Mouse (Mus musculus) left cerebral cortex, adult 8-10 months (tissue): ENCODE measurements around the gene Klf7. TPM values are rescaled to one million over a fixed set of nuclear protein-coding genes. Genes with fewer than 3 reads are reported as not detected.

ENCODE experiments used
- DNase-seq, 2 experiments: peaks; one replicate each; pipeline ENCODE4 v3.0.0; 2022; ENCODE audit warnings: low spot score in 2 of 2
- total RNA-seq, 4 experiments: library from RNA; stranded (reverse); gene quantifications; 2 replicates each; pipeline ENCODE4 v1.2.4; 2022

The Klf7 gene
- total RNA-seq, 4 experiments from 2014 or later, result 38.9 to 48.5 (median 42.0) TPM

DNA sequence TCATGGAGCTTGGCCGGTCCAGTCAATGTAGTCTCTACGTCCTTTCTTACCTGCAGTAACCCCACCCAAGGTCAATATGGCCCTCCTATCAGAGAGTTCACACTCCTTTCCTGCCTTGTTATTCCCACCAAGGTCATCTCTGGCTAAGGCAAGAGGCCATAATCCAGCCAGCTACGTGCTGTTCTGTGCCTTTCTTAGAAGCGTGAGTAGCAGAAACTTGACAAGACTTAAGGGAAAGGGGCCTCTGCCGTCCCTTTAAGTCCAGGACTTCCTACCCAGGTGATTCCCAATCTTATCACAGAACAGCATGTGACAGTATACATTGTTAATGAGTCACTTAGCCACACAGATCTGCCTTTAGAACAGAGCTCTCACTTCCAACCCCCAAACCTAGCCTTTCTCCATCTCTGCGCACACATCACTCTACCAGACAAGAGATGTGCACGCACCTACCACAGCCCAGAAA lies 16.9 kb downstream of the Klf7 start:
- DNase-seq, result no peak

DNA sequence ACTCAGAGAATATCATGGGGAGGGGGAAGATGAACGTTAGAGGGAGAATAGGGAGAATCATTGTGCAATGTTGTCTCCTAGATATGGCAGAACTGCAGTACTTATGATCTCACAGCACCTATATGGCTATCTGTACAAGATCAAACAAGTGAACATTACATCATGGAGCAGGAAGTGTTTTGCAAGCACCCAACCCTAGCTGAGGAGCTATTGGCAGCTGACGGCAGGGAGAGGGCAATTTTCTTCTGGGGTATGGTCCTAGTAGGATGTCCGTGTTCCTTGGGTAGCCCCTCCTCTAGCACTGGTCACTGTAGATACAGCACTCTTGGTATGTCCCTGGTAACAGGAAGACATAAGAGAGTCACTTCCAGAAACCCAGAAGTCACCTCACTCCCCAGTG lies 17.4 kb downstream of the Klf7 start:
- no peak for DNase-seq

DNA sequence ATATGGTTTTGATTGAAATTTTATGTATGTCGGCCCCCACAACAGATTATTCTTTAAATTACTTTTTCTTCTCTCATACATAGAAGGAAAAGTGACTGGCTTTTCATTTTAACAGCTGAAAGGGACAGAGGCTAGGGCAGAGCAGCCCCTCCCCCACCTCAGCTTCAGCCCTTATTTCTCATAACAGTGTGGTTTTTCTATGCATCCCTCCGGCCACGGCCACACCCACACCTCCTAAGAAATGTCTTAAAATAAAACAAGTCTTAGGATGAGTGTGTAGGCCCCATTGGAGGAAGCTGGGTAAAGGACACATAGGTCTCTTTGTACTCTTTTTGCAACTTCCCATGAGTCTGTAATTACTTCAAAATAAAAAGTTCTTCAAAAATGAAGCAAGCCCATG lies 20.8 kb downstream of the Klf7 start:
- DNase-seq, result no peak

DNA sequence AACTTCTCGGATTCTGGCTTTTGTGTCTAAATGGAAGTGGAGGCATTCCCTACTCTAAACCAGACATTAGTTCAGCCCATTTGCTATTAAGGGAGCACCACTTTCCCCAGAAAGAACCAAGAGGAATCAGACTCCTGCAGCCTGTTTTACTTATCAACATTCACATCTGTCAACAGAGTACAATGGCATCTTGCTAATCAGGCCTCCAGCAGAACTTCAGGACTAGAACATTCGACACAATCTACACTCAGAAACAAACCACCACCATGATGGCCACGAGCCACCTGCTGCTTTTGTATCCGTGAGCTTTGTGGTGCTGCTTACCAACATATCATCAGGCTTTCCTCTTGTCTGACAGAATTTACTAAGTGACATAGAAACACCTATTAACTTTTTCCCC lies 23.3 kb downstream of the Klf7 start:
- DNase-seq, result no peak

DNA sequence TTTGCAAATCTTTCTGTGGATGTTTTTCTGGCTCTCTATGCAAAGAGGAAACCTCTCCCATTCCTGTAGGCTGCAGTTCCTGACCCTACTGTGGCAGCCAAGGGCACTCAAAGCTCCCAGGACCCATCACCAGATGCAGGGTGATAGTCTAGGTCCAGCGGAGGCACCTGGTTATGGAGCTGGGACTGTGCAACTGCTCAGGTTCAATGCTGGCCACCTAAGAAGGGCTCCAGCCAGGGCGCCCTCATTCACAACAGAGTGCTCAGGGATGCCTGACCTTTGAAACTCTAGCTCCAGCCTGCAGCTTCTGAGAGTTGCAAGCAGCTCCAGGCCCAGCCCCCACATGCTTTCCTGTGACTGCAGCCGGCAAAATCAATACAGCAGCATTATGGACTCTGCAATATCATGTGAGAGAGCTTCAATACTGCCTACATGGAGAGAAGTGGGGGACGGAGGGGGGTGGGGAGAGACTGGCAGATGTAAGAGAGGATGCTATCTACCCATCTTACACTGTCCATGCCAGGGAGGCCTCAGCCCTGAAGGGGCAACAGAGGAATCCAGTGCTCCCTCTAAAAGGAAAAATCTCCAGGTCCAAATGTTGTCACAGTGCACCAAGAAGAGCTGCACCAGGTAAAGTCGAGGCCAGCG lies 24.3 kb downstream of the Klf7 start:
- DNase-seq, result no peak

DNA sequence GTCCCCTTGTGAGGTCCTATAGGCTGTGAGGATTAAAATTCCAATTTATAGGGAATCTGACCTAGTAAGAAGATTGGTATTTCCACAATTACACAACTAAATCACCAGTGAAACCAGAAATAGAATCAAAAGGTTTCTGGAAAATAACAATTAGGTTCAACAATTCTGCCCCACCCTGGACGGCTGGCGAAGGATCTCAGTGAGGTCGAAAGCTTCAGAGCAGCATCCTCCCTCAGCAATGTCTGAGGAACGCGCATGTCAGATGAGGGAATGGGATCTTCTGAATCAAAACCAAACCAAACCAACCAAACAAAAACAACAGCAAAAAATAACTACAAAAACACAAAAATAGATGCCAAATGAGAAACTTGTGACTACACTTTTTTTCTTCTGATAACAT lies 29.1 kb downstream of the Klf7 start:
- no peak for DNase-seq

GRCm38 (mm10) chr1:64091591-64091990 lies 30.5 kb downstream of the Klf7 start:
- DNase-seq, result no peak

DNA sequence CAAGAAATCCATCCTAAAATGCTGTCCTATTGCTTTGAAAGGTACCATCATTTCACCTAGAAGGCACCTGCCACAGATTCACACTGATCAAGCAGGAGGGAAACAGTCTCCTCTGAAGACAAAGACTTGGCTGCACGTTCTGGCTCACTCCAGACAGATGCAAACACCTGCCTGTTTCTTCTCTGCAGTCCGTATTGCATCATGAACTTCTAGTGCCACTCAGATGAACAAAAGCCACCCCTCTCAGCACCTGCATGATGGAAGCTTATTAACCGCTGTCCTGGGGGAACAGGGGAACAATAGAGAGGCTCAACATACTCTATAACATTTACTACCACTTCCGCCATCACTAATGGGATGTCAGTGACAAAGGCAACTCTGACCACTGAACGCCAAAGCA lies 31.5 kb downstream of the Klf7 start:
- no peak for DNase-seq

DNA sequence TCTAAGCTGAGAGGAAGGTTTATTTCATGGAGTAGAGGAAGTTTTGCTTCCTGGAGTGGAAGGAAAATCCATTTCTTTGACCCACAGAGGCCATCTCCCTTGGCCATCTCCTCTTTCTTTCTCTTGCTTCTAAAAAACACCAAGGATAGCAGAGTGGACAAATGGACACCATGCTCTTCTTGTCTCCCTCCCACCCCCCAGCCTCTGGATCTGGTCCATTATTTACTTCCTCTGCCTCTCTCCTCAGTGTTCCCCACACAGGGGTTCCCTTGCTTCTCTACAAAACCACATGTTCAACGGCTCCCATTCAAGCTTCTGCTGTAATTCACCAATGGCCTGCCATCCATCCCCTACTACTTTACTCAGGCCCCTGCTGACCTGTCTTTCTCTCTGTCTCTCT lies 32.4 kb downstream of the Klf7 start:
- DNase-seq, result no peak

DNA sequence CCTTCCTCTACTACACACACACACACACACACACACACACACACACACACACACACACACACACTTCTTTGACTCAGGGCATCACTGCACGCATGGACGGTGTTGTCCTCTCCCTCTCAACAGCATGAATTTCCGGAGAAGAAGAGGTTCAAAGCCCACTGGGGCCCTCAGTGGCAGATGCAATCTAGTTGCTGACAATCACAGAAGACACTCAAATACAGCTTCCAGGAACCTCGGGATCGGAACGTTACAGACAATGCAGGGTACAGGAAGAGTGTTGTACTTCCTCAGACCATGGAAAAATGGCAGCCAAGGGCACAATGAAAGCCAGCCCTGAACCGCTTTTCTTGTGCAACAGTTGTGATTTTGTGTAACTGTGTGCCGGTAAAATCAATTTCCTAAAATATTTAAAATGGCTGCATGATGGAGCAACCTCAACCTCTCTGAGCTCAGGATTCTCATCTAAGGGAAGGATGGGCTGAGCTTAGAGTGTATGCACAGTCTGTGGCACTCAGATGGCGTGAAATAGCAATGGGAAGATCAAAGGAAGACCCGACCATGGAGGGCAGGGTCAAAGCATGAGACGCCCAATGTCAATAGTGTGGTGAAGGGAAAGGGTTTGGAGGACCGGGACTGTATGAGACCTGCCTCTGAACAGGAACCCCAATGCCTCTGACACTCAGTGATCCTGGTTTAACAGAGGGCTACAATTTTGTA lies 33.3 kb downstream of the Klf7 start:
- DNase-seq, result no peak

DNA sequence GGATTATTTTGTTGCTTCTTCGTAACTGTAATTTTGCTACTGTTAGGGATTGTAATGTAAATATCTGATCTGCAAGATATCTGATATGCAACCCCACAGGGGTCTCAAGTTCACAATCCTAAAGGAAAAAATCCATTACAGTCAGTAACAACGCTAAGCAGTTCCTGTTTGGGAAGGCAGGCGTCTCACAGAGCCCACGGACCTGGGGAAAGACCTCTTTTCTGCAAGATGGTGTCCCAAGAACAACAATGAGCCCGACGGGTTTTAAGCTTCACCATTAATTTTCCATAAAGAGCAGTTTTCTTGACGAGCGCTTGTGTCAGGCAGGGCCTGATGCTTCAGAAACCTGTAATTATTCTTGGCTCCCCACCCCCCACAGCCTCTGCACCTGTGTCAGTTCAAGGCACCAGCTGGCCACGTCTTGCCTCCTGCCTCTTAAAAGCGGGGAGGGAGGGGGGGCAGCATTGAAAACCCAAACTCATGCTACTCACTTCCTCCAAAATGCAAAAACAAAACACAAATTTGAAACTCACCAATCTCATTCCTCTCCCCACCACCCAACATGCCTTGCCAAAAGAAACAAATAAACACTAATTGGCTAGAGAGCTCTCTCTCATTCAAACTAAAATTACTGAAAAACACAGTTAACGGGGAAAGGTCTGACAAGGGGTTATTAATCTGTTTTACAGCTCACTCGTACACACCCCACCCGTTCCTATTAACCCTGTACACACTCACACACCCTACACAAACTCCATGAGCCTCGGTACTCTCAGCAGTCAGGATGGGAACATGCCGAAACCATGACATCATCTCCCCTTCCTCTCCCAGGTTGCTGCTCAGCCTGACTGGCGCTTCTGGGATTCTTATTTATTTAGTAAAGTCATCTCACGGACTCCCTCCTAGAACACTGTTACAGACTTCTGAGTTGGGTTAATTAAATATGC lies 34.2 kb downstream of the Klf7 start:
- peak in 1 of 2 experiments; percentile 59 for DNase-seq

DNA sequence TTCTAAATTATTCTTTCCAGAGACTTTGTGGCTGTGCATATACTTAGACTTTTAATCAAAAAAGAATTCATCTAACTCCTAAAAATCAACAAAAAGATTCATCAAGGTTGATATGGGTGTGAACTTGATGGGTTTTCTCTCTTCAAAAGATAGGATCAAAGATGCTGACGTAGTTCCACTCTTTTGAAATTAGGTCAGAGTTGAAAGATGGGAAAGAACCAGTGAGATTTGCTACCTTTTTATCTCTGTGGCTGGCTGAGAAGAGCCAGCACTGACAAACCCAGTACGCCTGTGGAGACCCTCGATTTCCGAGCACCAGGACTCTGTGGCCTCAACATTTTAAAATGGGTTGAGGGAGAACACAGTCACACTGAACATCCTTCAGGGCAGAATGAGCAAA lies 36.2 kb downstream of the Klf7 start:
- no peak for DNase-seq

- no peak for DNase-seq
These were observed 36.7 kb downstream of the Klf7 start for GRCm38 (mm10) chr1:64085361-64085760.

- DNase-seq, result no peak
These were observed 37.4 kb downstream of the Klf7 start for GRCm38 (mm10) chr1:64084706-64085105.

DNA sequence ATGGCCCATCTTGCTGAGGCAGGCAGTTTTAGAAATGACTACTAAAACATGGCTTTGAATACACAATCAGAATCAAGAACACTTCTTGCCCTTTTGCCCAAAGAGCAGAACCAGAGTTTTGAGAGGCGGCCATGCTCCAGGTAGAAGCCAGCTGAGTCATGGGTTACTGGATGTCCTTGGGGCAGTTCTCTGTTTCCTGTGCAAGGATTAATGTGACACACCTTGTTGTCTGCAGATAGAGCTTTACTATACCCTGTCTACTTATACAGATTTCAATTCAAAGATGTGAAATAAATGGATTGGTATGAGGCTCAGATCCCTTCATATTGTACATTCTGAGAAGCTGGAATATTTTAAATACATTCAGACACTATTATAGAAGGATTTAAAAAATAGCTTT lies 40.3 kb downstream of the Klf7 start:
- no peak for DNase-seq

DNA sequence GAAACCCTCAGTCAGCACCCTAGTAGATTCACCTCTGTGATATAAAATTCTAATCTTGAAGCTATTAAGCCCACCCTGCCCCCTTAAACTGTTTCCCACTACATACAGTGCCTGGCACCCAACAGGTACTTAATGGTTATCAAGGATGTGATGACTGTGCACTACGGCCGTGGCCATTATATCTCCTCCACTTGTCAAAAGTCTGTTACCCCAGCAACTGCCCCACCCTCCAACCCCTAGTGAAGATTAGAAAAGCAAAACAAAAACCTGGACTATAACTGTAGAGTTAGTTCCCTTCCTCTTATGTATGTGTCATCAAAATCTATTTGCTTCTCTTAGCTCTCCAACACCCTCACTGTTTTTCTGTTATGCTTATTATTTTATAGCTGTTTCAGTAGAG lies 40.9 kb downstream of the Klf7 start:
- DNase-seq, result no peak

DNA sequence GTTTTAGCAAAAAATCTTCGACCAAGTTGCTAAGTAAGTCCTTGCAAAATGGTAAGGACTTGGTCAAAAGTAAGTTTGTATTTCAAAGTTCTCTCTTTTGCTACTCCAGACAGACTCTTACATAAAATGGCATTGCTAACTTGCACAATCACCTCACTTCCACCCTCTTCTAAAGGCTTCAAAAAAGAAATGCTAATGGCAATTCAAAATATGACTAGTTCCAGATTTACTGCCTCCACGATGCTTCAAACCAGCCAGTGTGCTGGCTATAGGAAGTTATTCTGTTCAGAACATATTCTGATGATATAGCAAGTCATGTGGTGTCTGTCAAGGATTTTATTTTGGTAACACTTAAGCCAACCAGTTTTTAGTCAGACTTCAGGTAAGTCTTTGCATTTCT lies 41.8 kb downstream of the Klf7 start:
- DNase-seq, result no peak

DNA sequence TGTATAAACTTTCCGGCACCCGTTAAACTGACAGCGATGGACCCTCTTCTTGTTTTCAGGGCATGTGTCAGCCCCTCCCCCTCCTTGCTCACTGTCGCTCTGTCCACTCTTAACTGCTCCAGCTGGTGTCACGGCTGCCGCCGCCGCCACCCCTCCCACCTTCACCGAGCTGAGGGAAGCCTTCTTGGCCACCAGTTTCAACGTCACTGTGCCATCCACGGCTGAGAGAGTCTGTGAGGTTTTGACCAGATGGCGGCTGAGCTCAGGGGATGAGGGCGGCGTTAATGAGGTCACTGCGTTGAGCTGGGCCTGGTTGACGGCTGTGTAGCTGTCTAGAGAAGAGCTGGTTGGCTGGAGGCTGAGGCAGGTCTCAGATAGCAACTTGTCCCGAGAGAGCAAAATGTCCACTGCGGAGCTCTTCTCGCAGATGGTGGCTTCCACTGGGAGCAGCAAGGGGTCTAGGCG lies 43.3 kb downstream of the Klf7 start:
- peak in 1 of 2 experiments; percentile 48 for DNase-seq

GRCm38 (mm10) chr1:64078011-64078746 lies 43.9 kb downstream of the Klf7 start:
- no peak for DNase-seq

GRCm38 (mm10) chr1:64074051-64074450 lies 48.0 kb downstream of the Klf7 start:
- DNase-seq, result no peak

- DNase-seq, result no peak
These were observed 51.1 kb downstream of the Klf7 start for GRCm38 (mm10) chr1:64070947-64071346.
